29 mouse cellular contexts compared by ENCODE assay signal in the genomic region with DNA sequence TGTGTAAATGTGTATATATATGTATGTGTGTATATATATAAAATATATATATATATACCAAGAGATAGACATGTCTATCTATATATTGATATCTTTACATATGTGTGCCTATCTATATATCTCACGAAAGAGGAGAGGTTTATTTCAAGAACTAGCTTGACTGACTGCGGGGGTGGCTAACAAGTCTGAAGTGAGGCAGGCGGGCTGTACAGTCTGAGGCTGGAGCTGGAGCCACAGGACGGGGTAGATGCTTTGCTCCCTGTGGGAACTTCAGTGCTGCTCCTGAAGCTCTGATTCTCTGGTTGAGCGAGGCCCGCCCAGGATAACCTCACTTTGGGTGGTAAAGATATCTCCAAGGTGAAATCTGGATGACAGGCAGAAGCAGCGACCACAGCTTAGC.
"Had no signal": no experiment of that assay in that cellular context is flagged by ENCODE, and none has a peak within 500 bp of the region (broad histone marks: within the 10 kb centered on the region; RNA-seq: fewer than 3 reads in every experiment).

No protein-coding gene starts in this region.

- H3K9me3 ChIP-seq: embryonic facial prominence, embryonic 10.5 days; embryonic facial prominence, embryonic 12.5 days; embryonic facial prominence, embryonic 13.5 days; embryonic facial prominence, embryonic 15.5 days; forebrain, embryonic 10.5 days; forebrain, embryonic 12.5 days; forebrain, embryonic 13.5 days; forebrain, embryonic 15.5 days had no signal

- DNase-seq: cerebellum, adult 2 months; cerebellum, adult 8-10 months; cerebellum, adult 9-10 months; cerebellum, adult 9-11 months; cerebellum, postnatal 10 days; cerebellum, postnatal 14 days; cerebellum, postnatal 25 days; cerebellum, postnatal 36 days; embryo, embryonic 11 days; forebrain, postnatal 0 days; gastrocnemius, adult 2 months; gastrocnemius, postnatal 10 days; gastrocnemius, postnatal 14 days; gastrocnemius, postnatal 25 days; gastrocnemius, postnatal 36 days; heart, adult 11 months; heart, adult 18-20 months; heart, adult 2 months had no signal

- ATAC-seq: forebrain, embryonic 13.5 days; forebrain, embryonic 14.5 days; forebrain, embryonic 15.5 days; forebrain, embryonic 16.5 days; forebrain, postnatal 0 days had no signal

- H3K4me3 ChIP-seq: embryonic facial prominence, embryonic 10.5 days; embryonic facial prominence, embryonic 12.5 days; embryonic facial prominence, embryonic 13.5 days; embryonic facial prominence, embryonic 15.5 days; erythroblast, embryonic 14.5 days; forebrain, embryonic 10.5 days; forebrain, embryonic 12.5 days; forebrain, embryonic 13.5 days; forebrain, embryonic 15.5 days; gastrocnemius, adult 2 months; heart, adult 2 months had no signal

- H3K36me3 ChIP-seq: embryonic facial prominence, embryonic 10.5 days; embryonic facial prominence, embryonic 12.5 days; embryonic facial prominence, embryonic 13.5 days; embryonic facial prominence, embryonic 15.5 days; forebrain, embryonic 10.5 days; forebrain, embryonic 12.5 days; forebrain, embryonic 15.5 days had no signal

- H3K27ac ChIP-seq: embryonic facial prominence, embryonic 10.5 days; embryonic facial prominence, embryonic 12.5 days; embryonic facial prominence, embryonic 13.5 days; embryonic facial prominence, embryonic 15.5 days; forebrain, embryonic 10.5 days; forebrain, embryonic 12.5 days; forebrain, embryonic 13.5 days; forebrain, embryonic 15.5 days; gastrocnemius, adult 2 months; heart, adult 2 months had no signal

- H3K27me3 ChIP-seq: embryonic facial prominence, embryonic 12.5 days; embryonic facial prominence, embryonic 13.5 days; embryonic facial prominence, embryonic 15.5 days; forebrain, embryonic 13.5 days; forebrain, embryonic 15.5 days had no signal
